Mouse (Mus musculus) embryo, embryonic 10 days (tissue): ENCODE results near the gene Fgfr2.
"Not testable (repeated sequence)": the region's sequence is repeated elsewhere in the genome, so short reads cannot be mapped to it uniquely, and the experiment has no call there.

ENCODE experiments used
- DNase-seq: peaks from one replicate; pipeline ENCODE4 v3.0.0-alpha.2; 2015; ENCODE audit warnings: low spot score

The Fgfr2 gene

DNA sequence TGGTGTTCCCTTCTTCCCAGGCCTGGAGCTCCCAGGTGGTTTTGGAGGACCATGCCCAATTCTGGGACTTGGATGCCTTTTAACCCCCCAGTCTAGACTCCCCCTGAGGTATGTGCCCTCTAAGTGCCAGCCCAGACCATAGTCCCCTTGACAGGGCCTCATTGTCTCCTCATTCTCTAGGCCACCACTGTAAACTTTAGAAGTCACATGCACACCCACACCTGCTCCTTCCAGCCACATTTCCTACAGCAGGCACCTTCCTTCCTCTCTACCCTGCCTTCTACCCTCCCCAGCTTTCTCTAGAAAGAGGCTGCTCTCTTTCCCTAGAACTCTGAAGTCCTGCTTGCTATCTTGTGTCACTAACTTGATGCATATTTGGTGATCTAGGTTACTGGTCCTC lies 2424.7 kb downstream of the Fgfr2 start:
- no peak for DNase-seq

DNA sequence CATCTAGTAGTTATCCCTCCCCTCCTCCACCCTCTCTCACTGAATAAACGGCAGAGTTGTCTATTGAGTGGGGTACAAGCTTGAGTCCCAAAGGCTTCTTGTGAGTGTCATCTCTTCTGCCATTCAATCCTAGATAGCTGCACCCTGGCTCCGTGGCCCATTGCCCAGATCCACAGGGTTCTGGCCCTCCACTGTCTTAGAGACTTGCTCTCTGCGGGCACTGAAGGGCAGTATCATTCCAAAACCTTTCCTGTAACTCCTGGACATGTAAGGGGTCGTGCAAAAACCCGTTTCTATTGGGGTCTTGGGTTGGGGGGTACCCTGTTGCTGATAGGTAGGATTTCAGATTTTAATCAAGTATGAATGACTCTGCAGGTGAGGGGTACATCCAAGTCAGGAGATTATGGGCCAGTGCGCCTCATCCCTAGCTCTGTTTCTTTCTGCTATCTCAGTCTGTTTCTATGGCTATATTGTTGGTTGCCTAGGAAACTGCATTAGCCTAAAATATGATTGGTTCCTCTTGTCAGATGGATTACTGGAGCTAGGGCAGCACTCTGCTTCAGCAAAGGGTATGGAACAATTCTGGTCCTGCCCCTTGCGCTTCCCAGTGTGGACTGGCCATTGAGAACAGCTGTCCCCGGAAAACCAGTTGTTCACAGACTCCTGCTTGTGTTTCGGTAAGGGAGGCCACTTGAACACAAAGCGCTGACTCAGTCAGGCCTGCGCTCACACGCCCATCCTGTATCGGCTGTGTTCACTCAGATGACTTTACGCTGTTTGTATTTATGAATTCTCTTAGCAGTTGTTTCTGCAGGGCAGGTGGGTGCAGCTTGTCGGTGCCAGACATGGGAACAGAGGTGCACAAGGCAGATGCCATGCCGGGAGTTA lies 2426.6 kb downstream of the Fgfr2 start:
- DNase-seq: no peak

DNA sequence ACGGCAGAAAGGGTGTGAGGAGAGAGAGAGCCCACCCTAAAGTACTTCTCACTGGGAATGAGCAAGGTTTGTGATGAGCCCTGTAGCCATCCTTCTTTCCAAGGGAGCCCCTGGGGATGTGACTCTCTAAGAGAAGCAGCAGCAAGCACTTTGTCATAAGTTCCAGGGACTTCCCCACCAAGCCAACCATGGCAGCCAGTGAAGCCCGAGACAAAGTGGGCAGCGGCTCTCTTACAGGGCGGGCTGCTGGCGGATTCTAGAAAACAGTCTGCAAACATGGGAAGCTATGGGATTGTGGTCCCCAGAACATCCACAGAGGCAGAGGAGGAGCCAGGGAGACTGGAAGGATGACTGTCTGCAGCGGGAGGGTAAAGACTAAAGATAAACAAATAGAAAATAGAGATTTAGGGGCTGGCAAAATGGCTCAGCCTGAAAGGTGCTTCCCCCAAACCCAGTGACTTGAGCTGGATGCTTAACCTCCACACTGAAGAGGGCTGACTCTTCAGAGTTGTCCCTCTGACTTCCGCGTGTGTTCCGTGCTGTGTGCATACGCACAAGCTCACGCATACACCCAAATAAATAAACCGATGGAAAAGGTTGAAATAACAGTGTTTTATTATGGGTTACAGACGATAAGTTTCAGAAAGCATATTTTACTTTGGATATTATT lies 2427.3 kb downstream of the Fgfr2 start:
- no peak for DNase-seq

DNA sequence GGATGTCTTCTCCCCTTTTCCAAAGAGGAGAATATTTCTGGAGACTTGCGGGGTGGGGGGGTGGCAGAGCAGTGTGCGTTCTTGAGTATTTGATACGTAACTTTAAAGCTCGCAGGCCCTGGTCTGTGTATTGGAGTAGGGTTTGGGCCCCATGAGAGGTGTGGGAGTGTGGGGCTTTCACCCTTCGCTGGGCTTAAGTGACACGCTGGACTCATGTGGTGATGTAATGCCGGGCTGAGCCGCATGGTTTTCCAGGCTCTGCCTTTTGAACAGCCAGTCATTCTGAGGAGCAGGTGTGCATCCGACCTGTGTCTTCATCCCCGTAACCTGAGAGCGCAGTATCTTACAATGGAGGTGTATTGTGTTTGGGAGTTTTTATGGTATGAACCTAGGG lies 2429.4 kb downstream of the Fgfr2 start:
- DNase-seq: peak; percentile 69

DNA sequence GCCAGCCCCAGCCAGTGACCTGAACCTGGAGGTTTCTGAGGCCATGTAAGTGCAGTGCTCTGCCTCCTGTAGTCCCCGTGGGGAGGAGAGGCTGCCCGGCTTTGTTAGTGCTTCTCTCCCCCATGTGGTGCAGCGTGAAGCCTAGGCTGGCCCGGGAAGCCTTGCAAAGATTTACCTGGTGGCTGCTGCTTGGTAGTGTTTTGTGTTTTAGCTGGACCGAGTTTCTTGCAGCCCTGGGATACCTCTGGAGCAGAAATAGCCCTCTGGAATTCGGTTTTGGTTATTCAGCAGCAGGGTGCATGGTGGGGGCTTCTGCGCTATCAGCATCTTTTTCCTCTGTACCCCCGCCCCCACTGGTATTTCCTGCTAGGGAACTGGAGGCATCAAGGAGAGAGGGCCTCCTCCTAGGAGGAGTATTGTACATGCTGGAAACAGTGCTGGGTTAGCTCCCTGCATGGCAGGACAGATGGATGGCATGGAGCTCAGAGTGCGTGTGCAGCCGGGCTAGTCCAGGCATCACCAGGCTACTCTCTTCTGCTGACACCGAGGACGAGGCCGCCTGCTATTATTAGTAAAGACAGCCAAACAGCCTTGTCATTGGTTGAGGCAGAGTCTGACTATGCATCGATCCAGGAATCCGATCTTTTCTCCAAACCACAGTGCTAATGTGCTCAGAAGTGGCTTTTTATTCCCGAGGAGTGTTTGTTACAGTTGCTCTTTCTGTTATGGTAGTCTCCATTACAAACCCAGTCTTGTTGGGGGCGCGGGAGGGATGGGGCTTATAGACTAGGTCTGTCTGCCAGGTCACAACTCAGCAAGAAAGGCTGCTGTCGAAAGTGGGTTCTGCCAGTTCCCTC lies 2430.0 kb downstream of the Fgfr2 start:
- DNase-seq: peak; percentile 70

DNA sequence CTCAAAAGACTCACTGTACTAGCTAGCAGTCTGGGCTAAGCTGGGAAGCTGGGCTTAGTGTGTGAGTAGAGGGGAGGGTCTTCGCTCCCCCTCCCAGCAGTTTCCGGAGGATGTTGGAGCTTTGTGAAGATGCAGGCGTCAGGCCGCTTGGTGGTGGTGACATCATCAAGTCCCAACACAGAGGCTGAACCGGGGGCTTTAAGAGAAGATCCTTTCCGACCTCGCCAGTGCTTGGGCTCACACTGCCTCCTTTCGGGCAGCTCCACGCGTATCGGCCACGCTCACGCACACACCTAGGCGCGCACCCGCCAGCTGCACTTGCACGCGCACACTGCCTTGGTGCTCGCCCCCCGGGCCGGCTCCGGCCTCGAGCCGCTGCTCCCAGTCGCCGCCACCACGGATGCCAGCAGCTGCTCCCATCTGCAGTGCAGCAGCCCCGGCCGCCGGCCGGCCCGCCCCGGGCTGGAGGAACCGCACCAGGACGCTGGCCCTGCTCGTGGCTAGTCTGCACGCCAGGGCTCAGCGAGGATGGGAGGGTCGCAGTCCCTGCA lies 2430.7 kb downstream of the Fgfr2 start:
- peak; percentile 93 for DNase-seq

DNA sequence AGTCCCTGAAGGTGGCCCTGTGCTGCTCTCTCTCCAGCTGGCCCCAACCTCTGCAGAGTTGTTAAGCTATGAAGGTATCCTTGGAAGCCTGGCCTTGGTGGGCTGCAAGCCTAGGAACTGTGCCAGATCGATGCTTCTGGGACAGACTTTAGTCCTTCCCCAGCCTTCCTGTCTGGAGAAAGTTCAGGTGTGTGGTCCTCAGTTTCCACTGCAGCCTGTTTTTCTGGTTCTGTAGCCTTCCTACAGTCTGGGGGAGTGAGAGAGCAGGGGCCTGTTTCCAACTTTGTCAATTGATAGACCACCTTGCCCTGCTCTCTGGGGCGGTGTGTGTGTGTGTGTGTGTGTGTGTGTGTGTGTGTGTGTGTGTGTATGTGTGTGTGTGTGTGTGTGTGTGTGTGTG lies 2431.2 kb downstream of the Fgfr2 start:
- DNase-seq: no peak

DNA sequence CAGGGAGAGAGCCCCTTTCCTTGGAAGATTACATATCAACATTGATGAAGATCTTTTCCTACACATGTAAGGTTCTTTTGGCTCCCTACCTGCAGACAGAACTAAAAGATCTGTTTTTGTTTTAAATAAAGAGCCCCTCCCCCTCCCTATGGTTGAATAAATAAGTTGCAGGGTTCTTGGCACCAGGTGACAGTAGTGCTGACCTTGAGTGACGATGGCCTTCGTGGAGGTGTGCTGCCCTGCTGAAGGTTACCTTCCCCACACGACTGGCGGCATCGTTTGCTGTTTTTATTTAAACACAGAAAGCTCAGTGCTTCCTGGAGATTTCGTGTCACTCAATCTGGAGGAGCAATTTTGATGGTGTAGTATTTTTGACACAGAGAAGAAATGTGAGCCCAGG lies 2432.3 kb downstream of the Fgfr2 start:
- DNase-seq: no peak

DNA sequence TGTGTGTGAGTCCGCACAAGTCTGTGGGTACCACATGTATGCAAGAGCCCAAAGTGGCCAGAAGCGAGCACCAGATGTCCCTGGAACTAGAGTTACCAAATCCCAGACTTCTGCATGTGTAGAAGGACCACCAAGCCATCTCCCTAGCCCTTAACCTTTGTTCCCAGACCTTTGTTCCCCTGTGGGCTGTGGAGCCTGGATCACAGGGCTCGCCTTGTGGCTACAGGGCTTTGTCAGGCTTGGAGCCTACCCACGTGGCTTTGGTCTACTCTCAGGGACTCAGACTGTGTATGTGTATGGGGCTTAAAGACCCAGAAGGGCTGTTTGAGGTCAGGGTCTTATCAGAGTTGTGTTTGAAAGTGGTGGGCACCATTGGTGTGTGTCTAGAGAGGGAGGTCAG lies 2434.5 kb downstream of the Fgfr2 start:
- DNase-seq: no peak

DNA sequence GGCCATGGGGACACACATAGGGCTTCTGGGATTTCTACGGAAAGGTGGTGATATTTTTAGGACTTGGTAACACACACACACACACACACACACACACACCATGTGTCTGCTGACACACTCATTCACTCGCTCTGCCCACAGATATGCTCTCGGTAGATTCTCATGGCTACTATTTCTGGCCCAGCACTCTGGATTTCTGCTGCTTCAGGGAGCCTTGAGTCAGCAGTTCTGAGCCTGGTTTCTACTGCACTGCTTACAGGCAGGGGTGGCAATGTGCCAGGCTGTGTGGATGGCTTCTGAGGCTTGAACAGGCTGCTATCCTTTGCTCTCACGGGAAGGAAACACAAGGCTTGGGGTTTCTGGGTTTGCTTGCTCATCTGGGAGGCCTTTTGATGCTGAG lies 2441.4 kb downstream of the Fgfr2 start:
- no peak for DNase-seq

DNA sequence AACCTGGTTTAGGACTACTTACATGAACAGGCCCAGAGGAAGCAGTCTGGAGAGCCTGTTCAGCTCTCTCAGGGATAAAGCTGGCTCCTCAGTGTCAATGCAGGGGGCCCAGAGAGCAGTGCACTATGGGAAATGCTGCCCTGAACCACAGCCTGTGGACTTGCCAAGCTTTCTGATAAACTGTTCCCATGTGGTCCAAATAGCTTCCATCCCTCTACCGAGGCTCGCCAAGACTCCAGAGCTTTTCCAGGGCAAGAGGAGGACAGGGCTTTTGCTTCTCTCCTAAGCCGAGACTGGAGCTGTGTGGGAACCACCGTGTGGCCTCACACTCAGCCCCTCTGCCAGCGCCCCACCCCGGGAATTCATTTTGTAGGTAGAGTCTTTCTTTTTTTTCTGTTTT lies 2444.7 kb downstream of the Fgfr2 start:
- DNase-seq: no peak

DNA sequence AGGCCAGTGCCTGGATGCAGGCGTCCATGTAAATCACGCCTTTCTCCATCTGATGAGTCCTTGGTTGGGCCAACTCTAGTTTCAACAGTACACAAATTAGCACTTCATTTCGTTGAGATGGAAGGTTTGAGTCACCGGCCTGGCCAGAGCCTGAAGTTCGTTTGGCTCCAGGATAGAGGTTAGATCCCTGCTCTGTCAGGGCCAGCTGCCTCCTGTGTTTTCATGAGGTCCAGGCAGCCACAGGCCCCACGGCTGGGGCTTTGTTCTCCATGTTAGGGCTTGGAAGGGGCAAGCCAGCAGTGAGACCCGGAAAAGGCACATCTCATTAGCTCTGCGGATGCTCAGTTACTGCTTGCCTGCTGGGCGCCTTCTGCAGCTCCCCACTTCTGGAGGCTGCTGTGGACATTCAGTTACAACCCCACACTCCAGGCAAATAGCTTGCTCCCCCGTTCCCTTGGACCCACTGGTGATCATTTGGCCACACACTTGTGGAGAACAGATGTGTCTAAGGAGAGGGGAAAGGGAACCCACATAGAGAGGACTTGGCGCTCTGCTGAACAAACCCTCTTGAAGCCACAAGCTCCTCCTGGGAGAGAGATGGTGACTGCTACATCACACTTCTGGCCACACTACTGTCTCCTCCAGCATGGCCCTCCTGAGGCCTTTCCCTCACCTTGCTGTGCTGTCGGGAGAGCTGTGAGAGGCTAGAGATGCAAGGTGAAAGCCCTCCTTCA lies 2445.4 kb downstream of the Fgfr2 start:
- DNase-seq: no peak

DNA sequence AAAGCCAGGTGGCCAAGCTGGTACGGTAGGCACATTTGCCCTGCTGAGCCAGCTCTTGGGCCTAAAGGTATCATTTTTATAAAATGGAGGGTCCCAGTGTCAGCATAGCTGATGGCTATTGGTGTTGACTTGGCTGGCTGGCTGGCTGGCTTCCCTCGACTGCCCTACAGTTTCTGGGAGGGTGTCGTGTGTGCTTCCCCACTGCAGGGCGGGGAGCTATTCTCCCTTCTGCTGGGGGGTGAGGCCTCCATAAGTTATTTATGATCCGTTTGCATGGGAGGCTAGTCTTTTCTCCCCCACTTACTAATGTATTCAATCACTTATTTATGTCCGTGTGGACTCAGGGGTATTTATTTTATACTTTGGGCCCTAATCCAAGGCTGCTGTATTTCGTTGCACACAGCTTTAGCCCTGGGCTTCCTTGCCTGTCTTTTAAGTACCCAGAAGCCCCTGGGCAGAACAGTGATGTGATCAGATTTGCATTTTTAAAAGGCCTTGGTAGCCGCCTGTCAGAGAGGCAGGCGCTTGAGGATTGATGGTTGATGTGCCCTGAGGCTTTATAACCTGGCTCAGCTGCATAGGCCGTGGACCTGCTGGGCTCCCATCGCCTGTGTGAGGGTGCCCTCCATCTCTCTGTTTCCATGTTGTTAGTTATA lies 2446.1 kb downstream of the Fgfr2 start:
- no peak for DNase-seq

DNA sequence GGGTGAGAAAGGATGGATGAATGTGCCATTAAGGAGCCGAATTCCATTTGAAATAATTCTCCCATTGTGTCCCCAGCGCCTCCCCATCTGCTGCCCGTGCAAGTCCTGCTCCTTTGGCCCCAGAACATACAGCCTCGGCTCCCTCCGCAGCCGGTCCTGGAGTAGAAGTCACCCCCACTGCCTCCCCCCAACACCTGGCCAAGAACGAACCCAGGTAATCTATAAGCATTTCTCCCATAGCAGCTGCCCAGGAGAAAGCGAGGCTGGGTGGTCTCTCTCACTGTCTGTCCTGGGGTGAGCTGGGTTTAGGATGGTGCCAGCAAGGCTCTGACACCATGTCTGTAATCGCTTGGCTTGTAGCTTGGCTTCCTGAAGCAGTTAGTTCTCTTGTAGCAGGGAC lies 2448.6 kb downstream of the Fgfr2 start:
- DNase-seq: no peak

DNA sequence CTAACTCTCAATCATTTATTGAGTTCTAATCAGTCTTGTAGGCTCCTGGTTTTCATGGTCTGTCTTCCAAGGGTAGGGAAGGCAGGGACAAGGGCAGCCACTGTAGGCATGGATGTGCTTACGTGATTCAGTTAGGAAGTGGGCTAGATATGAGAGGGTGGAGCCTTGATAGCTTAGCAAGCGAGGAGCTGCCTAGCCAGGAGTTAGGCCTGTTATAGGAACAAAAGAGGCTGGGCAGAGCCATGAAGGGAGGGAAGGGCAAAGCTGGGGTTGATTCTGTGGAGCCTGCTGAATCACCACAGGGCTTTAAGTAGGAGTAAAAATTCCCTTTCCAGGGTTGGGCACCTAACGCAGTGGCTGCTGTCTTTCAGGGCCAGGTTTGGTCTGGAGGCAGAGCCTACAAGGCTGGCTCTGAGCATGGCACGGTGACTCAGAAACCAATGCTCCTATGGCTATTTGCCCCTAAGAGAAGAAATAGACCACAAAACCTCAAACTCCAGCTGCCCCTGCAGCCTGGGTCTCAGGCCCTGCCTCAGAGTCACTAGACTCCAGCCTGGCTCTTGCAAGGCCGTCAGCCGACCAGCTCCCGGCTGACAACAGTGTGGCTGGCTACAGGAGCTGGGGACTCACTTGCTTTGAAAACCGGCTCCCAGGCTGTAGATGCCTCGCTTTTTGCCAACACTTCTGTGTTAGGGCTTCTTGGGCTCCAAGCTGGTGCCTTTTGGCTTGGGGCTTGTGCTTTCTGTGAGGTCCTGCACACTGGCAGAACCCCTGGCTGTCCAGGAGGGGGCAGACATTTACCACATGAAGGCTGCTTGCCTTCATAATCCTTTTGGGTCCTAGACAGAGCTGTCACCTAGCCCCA lies 2449.7 kb downstream of the Fgfr2 start:
- peak; percentile 84 for DNase-seq

DNA sequence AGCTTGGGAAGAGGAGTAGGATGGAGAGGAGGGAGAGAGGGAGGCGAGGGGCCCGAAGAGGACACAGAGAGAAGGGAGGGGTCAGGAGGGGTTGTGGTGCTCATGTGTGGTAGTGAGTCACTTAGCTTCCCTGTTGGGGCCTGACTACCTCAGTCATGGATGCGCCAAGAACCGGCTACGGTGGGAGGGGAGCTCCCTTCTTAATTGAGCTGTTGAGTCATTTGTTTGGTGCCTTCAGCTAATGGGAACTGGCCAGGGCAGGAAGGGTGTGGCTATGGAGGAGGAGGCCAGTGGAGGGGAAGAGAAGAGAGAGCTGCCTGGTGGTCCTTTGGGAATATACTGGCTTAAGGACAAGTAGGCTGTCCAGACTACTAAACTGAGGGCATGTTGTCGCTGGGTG lies 2451.8 kb downstream of the Fgfr2 start:
- DNase-seq: no peak

DNA sequence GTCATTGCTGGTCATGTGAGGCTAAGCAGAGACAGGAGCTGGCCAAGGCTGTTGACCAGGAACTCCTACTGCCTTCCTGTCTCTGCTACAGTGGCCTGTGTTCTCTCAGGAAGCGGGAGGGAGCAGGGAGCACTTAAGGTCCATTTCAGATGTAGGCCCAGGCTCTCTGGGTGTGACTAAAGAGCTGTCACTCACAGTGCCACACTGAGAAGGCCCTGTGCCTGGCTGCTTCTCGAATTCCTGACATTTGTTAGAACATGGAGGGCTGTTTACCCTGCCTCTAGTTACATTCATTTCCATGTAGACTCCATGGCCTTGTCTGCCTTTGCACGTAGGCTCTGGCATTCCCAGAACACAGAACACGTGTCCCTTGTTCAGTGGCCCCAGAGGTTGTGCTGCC lies 2452.8 kb downstream of the Fgfr2 start:
- DNase-seq: peak; percentile 58

DNA sequence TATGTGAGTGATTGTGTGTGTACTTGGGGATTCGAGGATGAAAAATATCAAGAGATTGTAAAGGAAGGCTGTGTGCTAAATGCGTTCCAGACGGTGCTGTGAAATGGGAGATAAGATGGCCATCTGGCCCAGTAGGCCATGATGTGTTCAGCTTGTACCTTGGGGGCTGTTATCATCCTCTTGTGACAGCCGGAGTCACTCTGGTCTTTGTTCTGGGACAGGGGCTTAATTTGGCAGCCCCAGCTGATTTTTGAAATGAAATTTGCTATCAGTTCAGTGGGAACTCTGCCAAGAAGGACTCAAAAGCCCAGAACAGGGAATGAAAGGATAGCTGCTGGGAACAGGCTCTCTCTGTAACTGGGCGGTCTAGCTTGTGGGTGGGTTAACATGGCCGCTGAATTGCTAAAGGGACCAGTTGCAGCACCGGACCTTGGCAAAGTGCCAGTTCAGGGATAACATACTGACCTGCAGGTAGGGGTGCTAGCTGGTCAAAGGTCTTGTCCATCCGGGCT lies 2453.7 kb downstream of the Fgfr2 start:
- DNase-seq: peak; percentile 50

DNA sequence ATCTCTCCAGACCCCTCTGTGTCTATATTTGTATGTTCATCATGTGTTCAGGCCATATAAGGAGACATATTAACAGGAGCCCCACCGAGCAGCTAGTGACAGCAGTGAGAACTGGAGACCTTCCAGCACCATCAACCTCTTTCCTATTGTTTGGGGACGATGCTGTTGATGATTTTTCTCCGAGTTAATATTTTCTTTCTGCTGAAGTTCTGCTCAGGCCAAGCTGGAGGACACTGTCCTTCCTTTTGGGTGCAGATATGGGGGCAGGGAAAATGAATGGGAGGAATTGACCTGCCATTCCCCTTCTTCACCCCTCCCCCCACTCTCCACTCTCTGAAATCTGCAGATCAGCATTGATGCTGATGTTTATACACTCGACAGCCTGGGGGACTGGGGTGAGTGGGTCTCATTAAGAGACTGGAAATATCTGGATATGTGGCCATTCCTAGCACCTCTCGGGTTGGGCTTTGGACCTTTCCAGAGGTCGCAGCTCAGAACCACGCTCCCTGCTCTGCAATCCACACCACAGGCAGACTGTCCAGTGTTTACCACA lies 2454.3 kb downstream of the Fgfr2 start:
- no peak for DNase-seq

DNA sequence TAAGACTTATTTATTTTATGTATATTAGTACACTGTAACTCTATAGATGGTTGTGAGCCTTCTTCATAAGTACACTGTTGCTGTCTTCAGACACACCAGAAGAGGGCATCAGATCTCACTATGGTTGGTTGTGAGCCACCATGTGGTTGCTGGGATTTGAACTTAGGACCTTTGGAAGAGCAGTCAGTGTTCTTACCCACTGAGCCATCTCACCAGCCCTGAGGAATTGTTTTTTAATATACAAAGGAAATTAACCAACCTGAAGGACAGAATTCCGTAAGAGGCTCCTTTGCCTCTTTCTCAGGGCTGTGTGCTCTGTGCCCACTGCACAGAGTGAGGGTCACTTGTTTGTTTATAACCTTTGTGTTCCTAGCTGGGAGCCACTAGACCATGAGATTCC lies 2455.1 kb downstream of the Fgfr2 start:
- not testable (repeated sequence) for DNase-seq
